Comparison of ENCODE assay signal across 8 mouse cellular contexts in genomic region chr1:163313101-163313773, GRCm38 (mm10). TPM values are rescaled to one million over a fixed set of nuclear protein-coding genes. Genes with fewer than 3 reads are reported as not detected.
DNase-seq lines count a peak whose midpoint lies in the region; ATAC-seq and TF ChIP-seq lines count a peak whose summit lies in the region.

Gene Prrx1 (minus strand): TSS chr1:163313710.

- WGBS in kidney, embryonic 14.5 days, result under 1% methylated on average over 17 of the region's 17 CpGs
- WGBS in hindbrain, postnatal 0 days, result under 1% methylated on average over 17 of the region's 17 CpGs
- WGBS in midbrain, embryonic 13.5 days, result under 1% methylated on average over 17 of the region's 17 CpGs

- peak within 1 kb of the TSS; percentile 84 for H3K4me2 ChIP-seq in kidney, embryonic 14.5 days (replicated peaks; ENCODE audit: low read depth, low read length)
- peak within 1 kb of the TSS; percentile 69 for H3K4me2 ChIP-seq in hindbrain, postnatal 0 days (ENCODE audit: low read depth, low read length)
- peak within 1 kb of the TSS; percentile 82 for H3K4me2 ChIP-seq in midbrain, embryonic 13.5 days (replicated peaks)

- H3K4me3 ChIP-seq in kidney, embryonic 14.5 days (ENCODE audit: low read length), result peak within 1 kb of the TSS; percentile 58
- peak within 1 kb of the TSS; percentile 48 for H3K4me3 ChIP-seq in hindbrain, postnatal 0 days (ENCODE audit: low read length)
- H3K4me3 ChIP-seq in midbrain, embryonic 13.5 days (replicated peaks), result peak within 1 kb of the TSS; percentile 48

- peak within 1 kb of the TSS; percentile 69 for H3K27ac ChIP-seq in kidney, embryonic 14.5 days (ENCODE audit: low read depth, low read length)
- H3K27ac ChIP-seq in hindbrain, postnatal 0 days, result peak within 1 kb of the TSS; percentile 38
- no peak within 1 kb of the TSS for H3K27ac ChIP-seq in midbrain, embryonic 13.5 days

- no peak for DNase-seq in kidney, adult 9 months
- peak; percentile 11 for DNase-seq in brain, adult 2 months (ENCODE audit: low read depth, low spot score)
- no peak for DNase-seq in gastrocnemius, postnatal 25 days
- peak; percentile 58 for DNase-seq in hindbrain, postnatal 0 days (ENCODE audit: low spot score)
- no peak for DNase-seq in urinary bladder, adult 18-20 months (ENCODE audit: low spot score in 2 of 2)
- no peak for DNase-seq in spleen, adult 18-20 months

- H3K4me1 ChIP-seq in kidney, embryonic 14.5 days (ENCODE audit: control insufficient read depth, insufficient read depth, low read length), result peaks cover 11% of the 10 kb centered on the region; the same call in 1 of the 2 replicates
- H3K4me1 ChIP-seq in hindbrain, postnatal 0 days (ENCODE audit: insufficient read depth, low read length), result peaks cover 5% of the 10 kb centered on the region
- peaks cover 44% of the 10 kb centered on the region for H3K4me1 ChIP-seq in midbrain, embryonic 13.5 days (replicated peaks)

- peak within 1 kb of the TSS; percentile 69 for H3K9ac ChIP-seq in kidney, embryonic 14.5 days (ENCODE audit: low read depth, low read length)
- peak within 1 kb of the TSS; percentile 51 for H3K9ac ChIP-seq in hindbrain, postnatal 0 days (replicated peaks; ENCODE audit: low read length)
- H3K9ac ChIP-seq in midbrain, embryonic 13.5 days (replicated peaks), result peak within 1 kb of the TSS; percentile 12; the same call in 1 of the 2 replicates

- peak; percentile 46; the same call in 1 of the 2 replicates for TF ChIP-seq CTCF in hindbrain, postnatal 0 days (IDR thresholded peaks at IDR 0.05; ENCODE audit: low read depth)

- H3K36me3 ChIP-seq in kidney, embryonic 14.5 days (ENCODE audit: control insufficient read depth, insufficient read depth, low read length), result no peaks in the 10 kb centered on the region
- no peaks in the 10 kb centered on the region for H3K36me3 ChIP-seq in hindbrain, postnatal 0 days (ENCODE audit: insufficient read depth, low read length)
- no peaks in the 10 kb centered on the region for H3K36me3 ChIP-seq in midbrain, embryonic 13.5 days

- peaks cover 39% of the 10 kb centered on the region for H3K27me3 ChIP-seq in kidney, embryonic 14.5 days (ENCODE audit: control insufficient read depth, insufficient read depth, low read length)
- peaks cover 43% of the 10 kb centered on the region for H3K27me3 ChIP-seq in hindbrain, postnatal 0 days (ENCODE audit: insufficient read depth, low read length)
- H3K27me3 ChIP-seq in midbrain, embryonic 13.5 days, result peaks cover 92% of the 10 kb centered on the region

- H3K9me3 ChIP-seq in kidney, embryonic 14.5 days (ENCODE audit: control insufficient read depth, low read length), result no peaks in the 10 kb centered on the region
- no peaks in the 10 kb centered on the region for H3K9me3 ChIP-seq in hindbrain, postnatal 0 days (ENCODE audit: low read length)
- H3K9me3 ChIP-seq in midbrain, embryonic 13.5 days, result no peaks in the 10 kb centered on the region

- ATAC-seq in kidney, embryonic 14.5 days (ENCODE audit: low FRiP score, low TSS enrichment), result peak; percentile 10; the same call in 1 of the 2 replicates
- no peak for ATAC-seq in hindbrain, postnatal 0 days
- ATAC-seq in midbrain, embryonic 13.5 days, result peak; percentile 55

RNA-seq across cellular contexts. Expression of gene Prrx1, which starts in this region (rescaled TPM):
- polyA plus RNA-seq in kidney, embryonic 14.5 days (2014; fragmentation: Nextera tagmentation; extraction: Ambion mirVana), result 6.6 and 7.0 TPM in 2 replicates
- total RNA-seq in gastrocnemius, postnatal 25 days (2021), result 10 to 100 TPM; 35.5 to 43.2 TPM
- total RNA-seq in hindbrain, postnatal 0 days (2014; rRNA removed), result 3.7 and 4.8 TPM in 2 replicates
- 4.4 and 4.9 TPM in 2 replicates for polyA plus RNA-seq in hindbrain, postnatal 0 days (2015; fragmentation: Nextera tagmentation; extraction: Ambion mirVana)
- polyA plus RNA-seq in midbrain, embryonic 13.5 days (2015; fragmentation: Nextera tagmentation; extraction: Ambion mirVana), result 3.6 and 3.7 TPM in 2 replicates

Comparison
In these comparisons a context has a peak if more than half of its experiments do, and no peak if none do; other contexts are left out.
1. H3K9ac ChIP-seq: peak in every context shown above with its lines; median percentile 69 in kidney, embryonic 14.5 days; 51 in hindbrain, postnatal 0 days; 12 in midbrain, embryonic 13.5 days.
2. DNase-seq: peak in brain, adult 2 months (single experiment) and hindbrain, postnatal 0 days (single experiment); none in kidney, adult 9 months (single experiment), gastrocnemius, postnatal 25 days (single experiment), urinary bladder, adult 18-20 months (0 of 2) and spleen, adult 18-20 months (0 of 2).
3. Peak in every context shown above with its lines, with median percentiles within 50 percentile points of each other: H3K4me2 ChIP-seq and H3K4me3 ChIP-seq.